Mouse (Mus musculus): Measurements from ENCODE around the gene Olfr322. TPM values are rescaled to one million over a fixed set of nuclear protein-coding genes. Genes with fewer than 3 reads are reported as not detected.
"Not testable (repeated sequence)": the region's sequence is repeated elsewhere in the genome, so short reads cannot be mapped to it uniquely, and the experiment has no call there.

Olfr322 gene
- total RNA-seq (2022), result not detected

DNA sequence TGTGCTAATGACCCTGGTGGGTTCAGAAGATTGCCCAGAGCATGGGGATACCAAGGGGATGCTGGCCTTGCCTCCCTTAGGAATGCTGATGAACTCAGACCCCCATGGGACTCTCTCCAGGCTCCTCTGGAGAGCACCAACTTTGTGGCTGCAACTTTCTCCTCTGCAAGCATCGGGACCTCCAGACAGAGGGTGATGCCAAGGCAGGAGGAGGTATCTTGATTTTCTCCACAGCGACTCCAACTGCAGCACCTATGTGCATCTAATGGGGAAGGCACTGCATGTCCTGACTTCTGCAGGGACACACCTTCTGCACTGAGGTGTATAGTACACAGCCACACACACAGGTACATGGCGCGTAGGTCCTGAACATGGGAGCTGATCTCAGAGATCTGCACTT lies at the start of gene Olfr322:
Olfr322 (plus strand) TSS at position 187 of the 400 bp plus-strand sequence.
- DNase-seq (ENCODE audit: low spot score in 2 of 2), result no peak

DNA sequence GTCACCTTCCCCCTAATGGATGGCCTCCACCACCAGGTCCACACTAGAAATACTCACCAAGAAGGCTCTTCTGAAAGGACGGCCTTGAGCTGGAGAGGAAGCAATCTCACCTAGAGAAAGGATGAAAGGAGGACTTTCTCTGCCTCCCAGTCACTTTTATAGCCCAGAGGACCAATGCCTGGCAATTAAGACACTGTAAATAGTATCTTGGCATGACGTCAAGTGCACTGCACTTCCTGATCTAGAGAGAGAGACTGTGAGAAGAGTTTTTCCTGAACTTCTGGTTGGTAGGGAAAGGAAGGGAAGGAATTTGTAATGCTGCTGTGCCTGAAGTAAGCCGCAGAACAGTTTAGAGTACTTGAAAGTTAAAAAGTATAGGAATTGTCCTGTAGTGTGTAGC lies 45.2 kb upstream of the Olfr322 start:
- DNase-seq (ENCODE audit: low spot score in 2 of 2), result no peak

DNA sequence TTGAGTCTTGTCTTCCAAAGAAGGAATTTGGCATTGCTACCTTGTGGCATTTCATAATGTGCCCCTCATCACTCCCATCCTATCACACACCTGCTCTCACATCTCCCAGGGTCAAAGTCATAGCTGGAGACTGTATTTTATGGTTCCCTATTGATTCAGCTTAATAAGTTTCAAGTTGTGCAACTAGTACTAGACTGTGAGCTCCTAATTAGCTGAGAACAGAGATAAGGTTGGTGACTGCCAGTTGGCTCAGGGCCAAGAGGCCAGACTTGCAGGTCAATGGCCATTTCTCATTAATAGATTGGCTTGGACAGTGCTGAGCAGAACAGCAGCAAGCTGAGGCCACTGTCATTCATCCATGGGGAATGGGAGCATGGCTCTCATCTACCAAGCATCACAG lies 44.1 kb upstream of the Olfr322 start:
- DNase-seq (ENCODE audit: low spot score in 2 of 2), result no peak

DNA sequence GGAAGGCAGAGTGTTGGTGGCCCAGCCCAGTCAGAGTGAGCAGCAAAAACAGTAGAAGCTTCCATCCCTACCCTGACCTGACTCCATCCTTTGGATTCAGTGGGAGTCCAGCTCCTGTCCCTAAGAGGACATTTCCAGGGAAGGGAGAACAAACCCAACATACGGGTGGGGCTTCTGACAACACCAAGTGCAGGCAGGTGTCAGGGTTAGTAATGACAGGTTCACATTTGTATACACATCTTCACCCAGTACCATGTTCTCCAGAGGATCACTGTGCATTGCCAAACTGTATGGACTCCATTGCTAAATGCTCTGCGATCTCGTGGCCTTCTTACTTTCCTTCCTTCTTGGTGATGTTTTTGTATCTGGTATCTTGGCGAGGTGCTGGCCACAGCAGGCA lies 42.6 kb upstream of the Olfr322 start, which contains the start of gene 2210407C18Rik:
2210407C18Rik (minus strand) TSS at position 101 of the 400 bp plus-strand sequence.
- DNase-seq (ENCODE audit: low spot score in 2 of 2), result no peak

DNA sequence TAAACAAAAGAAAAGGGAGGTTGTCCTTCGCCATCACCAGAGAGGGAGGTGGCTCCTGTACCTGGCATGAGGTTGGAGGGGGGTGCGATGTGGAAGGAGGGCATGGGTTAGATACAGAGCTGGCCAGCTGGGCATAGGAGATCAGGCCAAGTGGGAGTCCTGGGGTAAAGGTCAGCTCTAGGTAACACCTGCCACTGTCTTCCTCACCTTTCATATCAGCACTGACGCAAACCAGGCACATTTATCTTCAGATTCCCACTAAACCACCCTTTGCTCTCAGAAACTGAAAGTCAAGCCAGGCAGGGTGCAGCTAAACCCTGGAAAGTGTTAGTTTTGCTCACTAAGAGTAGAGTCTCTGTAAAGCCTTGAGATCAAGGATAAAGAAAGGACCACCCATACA lies 40.2 kb upstream of the Olfr322 start:
- no peak for DNase-seq (ENCODE audit: low spot score in 2 of 2)

DNA sequence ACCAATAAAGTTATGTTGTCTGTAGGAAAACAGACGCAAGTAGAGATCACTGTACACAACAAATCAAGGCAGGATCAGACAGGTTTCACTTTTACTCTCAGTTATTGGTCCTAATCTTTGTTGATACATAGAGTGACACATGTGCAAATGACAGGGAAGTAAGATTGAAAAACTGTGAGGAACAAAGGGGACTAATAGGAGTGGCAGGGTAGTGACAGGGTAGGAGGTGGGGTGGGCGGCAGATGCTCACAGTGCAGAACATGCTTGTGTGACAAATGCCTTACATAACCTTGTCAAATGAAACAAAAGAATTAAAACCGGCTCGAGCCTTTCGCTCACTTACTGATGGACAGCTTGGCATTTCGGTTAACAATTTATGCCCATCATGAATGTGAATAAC lies 39.8 kb upstream of the Olfr322 start:
- DNase-seq (ENCODE audit: low spot score in 2 of 2), result no peak

DNA sequence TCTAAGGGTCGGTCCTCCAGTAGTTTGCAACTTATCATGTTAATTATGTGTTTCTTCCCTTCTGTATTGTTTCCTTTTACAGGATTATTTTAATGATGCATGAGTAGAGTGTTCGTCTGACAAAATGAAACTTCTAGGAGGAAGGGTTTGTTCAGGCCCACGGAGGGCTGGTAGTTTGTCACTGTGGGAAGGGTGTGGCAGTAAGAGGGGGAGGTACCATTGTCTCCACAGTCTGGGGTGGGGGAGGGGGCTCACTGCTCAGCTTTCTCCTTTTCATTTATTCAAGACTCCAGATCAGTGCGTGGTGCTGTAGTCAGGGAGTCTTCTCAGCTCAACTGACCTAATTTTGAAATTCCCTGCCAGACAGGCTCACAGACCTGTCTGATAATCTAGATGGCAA lies 32.4 kb upstream of the Olfr322 start:
- DNase-seq (ENCODE audit: low spot score in 2 of 2), result no peak

DNA sequence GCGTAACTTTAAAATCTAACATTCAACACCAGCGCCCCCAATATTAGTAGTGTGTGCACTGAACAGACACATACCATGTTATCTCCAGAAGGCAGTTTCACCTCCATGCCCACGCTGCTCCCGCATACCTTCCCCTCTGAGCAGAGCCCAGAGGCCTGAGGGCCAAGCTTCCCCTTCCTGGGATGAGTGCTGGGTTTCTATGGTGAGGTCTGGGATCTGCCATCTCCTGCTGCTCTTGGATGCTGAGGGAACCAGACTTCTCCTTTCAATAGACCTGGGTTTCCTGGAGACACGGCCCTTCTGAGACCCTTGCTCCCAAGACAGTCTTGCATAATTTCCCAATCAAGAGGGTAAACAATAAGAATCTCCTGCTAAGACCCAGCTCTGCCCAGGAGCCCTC lies 28.2 kb upstream of the Olfr322 start, which contains the start of gene Olfr323:
Olfr323 (minus strand) TSS at position 101 of the 400 bp plus-strand sequence.
- DNase-seq (ENCODE audit: low spot score in 2 of 2), result no peak

DNA sequence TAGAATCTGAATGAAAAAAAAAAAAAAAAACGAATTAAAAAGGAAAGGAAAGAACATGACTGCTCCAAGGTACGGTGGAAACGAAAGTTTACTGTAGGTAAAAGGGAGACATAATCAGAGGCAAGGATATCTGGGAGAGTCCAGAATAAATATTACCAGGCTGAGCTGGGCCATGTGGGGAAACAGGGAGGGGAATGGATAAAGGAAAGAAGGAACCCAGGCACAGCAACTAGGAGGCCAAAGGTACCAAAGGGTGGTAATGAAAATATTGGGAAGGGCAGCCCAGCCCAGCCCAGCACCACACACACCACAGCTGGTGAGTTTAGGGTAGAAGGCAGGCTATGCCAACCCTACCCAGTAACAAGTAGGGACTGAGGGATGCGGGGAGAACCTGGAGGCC lies 23.7 kb upstream of the Olfr322 start:
- no peak for DNase-seq (ENCODE audit: low spot score in 2 of 2)

DNA sequence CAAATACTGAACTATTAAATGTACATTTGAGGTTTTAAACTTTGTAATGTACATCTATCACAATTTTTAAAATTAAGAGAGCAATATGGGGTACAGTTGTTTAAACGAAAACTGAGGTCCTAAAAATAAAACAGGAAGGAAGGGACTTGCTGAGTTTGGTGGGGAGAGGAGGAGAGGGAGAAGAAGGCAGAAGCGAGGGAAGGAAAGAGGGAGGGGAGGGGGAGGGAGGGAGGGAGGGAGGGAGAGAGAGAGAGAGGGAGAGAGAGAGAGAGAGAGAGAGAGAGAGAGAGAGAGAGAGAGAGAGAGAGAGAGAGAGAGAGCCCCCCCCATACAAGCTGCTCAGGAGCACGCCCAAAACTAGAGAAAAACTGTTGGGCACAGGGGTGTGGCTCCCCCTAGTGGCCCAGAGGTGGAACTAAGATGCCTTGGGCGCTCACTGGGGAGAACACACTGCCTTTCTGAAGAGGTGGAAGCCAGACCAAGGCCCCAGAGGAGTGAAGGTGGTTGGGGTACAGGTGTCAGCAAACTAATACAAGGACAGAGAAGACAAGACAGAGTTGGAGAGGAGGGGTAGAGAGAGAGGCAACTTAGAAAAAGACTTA lies 22.1 kb upstream of the Olfr322 start:
- no peak for DNase-seq (ENCODE audit: low spot score in 2 of 2)

DNA sequence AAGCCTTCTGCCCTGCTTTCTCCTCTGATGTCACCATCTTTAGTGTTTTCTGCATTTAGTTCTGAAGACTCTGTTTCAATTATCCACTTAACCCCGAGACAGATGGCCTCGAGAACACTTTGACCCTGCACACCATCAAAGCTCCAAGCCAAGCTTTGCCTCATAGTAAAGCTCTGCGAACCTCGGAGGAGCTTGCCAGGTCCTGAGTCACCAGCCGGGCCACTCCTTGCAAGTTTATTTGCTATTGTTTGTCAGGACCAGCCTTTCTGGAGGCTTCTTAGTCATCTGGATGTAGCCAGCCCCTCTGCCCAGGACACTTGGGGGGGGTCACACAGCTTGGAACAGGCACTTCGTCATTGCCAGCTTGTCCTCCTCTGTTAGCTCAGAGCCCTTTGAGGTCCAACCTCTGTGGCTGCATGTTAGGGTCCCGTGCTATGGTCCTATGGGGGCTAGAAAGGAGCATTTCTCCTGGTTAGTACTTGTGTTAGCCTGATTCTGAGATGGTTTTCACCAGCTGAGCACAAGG lies 20.3 kb upstream of the Olfr322 start:
- no peak for DNase-seq (ENCODE audit: low spot score in 2 of 2)

DNA sequence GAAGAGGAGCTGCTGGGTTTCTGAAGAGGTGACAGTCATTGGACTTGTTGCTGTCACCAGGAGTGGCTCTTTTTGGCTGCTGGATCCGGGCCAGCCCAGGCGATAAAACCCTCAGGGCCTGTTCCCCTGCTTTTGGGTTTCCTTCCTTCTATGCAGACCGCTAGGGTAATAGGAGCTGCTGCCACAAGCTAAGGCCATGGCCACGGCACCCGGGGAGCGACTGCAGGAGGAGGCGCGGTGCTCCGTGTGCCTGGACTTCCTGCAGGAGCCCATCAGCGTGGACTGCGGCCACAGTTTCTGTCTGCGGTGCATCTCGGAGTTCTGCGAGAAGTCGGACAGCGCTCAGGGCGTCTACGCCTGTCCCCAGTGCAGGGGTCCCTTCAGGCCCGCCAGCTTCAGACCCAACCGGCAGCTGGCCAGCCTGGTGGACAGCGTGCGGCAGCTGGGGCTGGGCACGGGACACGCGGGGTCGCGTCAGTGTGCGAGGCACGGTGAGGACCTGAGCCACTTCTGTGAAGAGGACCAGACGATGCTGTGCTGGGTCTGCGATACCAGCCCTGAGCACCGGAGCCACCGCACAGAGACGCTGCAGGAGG lies 18.2 kb upstream of the Olfr322 start, which contains the start of gene Trim58:
Trim58 (plus strand) TSS at position 194 of the 596 bp plus-strand sequence.
- no peak for DNase-seq (ENCODE audit: low spot score in 2 of 2)

DNA sequence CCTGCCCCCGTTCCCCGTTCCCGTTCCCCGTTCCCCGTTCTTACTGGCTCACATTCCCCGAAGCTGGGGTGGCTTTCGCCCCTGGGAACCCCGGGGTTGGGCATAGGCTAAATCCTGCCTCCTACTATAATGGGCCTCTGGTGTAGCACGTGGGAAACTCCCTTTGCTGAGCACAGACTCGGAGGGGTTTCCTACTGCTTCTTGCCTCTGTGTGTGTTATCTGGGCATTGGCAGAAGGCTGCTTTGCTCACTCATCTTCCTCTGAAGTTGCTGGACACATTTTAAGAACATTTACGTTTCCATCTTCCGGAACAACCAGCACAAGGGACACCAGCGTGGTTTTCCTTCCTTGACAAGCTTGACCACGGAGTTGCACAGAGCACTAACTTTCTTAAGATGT lies 17.5 kb upstream of the Olfr322 start:
- no peak for DNase-seq (ENCODE audit: low spot score in 2 of 2)

DNA sequence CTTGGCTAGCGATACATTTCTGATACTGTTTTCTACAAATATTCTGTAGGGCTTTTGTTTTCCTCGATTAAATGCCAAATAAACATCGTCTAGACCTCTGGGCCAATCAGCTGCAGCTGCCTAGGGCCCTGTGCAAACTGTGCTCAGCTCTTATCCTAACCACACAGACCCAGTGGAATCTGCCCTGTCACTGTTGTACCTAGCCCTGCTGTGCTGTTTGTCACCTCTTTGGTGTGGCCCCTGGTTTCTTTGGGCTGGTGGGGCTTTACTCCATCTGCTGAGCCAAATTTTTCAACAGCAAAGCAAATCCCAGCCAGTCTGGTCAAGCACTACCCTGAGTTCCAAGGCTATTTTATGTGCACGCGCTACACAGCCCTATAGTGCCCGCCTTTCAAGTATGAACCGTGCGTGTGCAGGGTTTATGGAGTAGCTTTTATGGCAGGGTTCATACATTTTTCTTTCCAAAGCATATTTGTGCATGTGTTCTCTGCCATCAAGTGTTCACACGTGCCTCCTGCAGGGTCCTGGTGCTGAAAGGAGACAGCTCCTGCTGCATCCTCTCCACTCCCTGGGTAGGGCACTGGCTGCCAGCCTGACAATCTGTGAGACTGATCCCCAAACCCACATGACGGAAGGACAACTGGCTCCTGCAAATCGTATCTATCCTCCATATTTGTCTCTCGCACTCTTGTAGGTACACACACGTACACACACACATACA lies 16.8 kb upstream of the Olfr322 start:
- DNase-seq (ENCODE audit: low spot score in 2 of 2), result no peak

DNA sequence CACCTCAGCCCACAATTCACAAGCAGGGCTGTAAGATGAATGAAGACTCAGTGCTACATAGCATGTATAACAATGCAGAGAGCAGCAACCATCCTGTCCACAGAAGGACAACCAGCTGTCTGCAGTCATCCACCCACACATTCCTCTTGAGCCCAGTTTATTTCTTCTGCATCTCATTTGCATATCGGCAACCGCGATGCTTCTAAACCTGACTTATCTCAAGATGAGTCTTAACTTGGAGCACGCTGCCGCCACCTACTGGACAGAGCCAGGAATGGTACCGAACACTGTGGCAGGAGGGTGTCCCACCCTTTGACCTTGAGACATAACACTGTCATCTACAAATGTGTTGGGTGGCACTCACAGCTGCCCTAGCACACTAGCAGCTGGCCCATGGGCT lies 15.2 kb upstream of the Olfr322 start:
- DNase-seq (ENCODE audit: low spot score in 2 of 2), result peak; percentile 8 to 22

DNA sequence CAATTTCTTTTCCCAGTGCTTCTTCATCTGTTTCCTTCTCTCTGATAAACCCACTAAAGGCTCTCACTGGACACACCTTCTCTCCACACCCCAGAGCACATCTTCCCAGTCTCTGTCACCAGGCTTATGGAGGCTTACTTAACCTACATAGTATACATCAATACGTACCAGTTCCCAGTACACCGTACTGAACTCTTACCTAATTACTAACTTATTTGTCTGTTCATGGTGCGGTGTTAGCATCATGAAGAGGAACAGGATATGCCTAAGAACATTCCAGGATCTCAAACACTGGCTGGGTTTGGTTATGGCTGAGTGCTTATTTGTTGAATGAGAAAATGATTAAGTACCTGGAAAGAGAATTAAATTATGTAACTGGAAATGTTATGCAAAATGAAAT lies 3.4 kb upstream of the Olfr322 start:
- DNase-seq (ENCODE audit: low spot score in 2 of 2), result no peak

DNA sequence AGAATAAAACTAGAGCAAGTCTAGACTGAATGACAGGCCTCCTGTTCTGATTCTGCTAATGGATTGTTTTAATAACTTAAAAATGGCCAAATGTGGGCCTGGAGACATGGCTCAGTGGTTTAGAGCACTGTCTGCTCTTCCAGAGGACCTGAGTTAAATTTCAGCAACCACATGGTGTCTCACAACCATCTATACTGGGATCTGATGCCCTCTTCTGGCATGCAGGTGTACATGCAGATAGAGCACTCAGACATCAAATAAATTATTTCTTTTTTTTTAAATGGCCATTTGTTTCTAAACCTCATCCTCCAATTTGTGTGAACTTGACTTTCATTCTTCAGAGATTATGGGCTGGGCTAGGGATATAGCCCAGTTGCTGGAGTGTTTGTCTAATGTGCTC lies 10.7 kb downstream of the Olfr322 start:
- DNase-seq (ENCODE audit: low spot score in 2 of 2), result no peak

DNA sequence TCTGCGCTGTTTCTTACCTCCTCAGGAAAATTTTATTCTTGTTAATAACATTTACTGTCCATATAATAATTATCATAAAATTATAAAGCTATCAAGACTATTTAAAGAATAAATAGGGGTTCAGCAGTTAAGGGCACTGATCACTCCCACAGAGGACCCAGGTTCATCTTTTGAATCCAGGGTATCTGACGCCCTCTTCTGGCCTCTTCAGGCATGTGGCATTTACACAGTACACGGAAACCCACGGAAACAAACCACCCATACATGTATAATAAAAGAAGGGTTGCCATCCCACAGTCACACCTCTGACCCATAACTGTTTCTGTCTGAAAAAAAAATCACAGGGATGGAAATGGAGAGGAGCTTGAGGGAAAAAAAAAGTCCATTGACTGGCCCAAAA lies 13.2 kb downstream of the Olfr322 start:
- DNase-seq (ENCODE audit: low spot score in 2 of 2), result no peak

DNA sequence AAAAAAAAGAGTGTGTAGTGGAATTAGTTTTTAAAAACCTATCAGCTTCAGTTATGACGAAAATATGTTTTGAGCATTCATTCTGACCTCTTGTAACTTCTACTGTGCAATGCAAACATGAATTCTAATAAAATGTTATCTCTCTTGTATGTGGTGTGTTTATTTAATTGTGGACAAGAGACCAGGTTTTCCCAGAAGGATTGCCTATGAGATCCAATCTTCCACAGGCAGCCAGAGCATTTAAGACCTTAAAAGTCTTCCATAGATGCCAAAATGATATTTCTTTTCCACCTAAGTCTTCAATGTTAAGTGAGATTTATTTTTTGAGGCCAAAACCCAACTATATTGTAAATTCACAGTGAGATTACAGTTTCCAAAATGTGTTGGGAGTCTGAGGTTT lies 22.2 kb downstream of the Olfr322 start, which contains the start of gene Olfr320:
Olfr320 (plus strand) TSS at position 301 of the 400 bp plus-strand sequence.
- no peak for DNase-seq (ENCODE audit: low spot score in 2 of 2)

DNA sequence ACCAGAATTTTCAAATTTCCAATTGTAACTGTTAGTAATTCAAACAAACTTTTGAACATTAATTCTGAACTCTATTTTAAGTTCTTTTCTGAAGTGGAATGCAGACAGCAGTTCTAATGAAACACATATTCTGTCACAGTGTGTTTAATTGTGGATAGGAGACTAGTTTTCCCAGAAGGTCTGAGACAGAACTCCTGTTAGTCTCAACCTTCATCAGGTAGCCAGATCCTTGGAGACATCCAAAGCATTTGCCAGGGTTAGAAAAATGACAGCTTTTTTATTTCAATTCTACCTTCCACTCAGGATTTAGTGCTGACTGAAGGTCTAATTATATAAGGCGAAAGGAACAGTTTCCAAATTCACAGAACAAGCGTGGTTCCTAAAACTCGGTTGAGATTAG lies 40.3 kb downstream of the Olfr322 start, which contains the start of gene Olfr319:
Olfr319 (plus strand) TSS at position 301 of the 400 bp plus-strand sequence.
- no peak for DNase-seq (ENCODE audit: low spot score in 2 of 2)

DNA sequence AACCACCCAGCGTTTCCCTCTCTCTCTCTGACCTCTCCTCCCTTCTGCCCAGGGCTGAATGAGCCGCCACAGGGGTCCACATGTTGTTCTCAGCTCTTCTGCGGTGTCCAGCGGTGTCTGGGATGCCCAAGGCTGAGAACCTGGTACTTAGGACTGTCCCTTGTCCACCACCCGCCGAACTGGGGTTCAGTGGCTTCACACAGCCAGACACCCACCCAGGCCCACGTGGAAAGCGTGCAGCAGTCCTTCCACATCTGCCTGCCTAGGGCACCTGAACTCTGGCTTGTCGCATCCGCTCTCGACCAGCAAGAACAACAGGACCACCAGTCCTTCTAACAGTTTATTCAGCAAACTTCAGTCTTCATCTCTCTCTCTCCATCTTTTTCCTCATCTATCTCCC lies 50.5 kb downstream of the Olfr322 start:
- DNase-seq (ENCODE audit: low spot score in 2 of 2), result no peak

DNA sequence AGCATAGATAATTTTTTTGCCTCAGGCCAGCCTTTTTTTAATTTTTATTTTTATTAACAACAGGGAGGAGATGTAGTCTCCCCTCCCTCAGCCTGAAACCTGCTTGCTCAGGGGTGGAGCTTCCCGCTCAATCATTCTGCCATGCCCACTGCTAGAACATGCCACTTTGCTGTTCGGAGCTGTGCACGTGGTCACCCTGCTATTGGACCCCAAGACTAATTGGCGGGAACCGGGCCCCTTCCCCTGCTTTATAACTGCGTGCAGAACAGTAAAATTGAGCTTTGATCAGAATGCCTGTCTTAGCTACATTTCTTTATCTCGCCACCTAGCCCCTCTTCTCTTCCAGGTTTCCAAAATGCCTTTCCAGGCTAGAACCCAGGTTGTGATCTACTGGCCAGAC lies 59.1 kb downstream of the Olfr322 start:
- not testable (repeated sequence) for DNase-seq (ENCODE audit: low spot score in 2 of 2)

Data from left cerebral cortex, adult 8-10 months (tissue).